Mouse (Mus musculus) liver, embryonic 11.5 days (tissue): ENCODE data around the gene Rsl24d1. TPM values are rescaled to one million over a fixed set of nuclear protein-coding genes. Genes with fewer than 3 reads are reported as not detected.
A peak's percentile ranks its signal among the peaks of the same experiment; 100 is the strongest.

Experiments used
- ATAC-seq: fragments of 200-750 bp; cut with Nextera tagmentation; replicated peaks from 2 replicates; pipeline ENCODE4 v1.8.0; 2017; ENCODE audit warnings: moderate number of reproducible peaks, mild to moderate bottlenecking, moderate TSS enrichment, moderate library complexity; ENCODE audit not compliant: low FRiP score
- DNase-seq: peaks from one replicate; pipeline ENCODE4 v3.0.0-alpha.2; 2017; ENCODE audit warnings: low spot score
- H3K27ac ChIP-seq: fragments of 300-500 bp; sonication (generic); 2 replicates; pipeline ENCODE4 v1.5.1; 2014; ENCODE audit warnings: mild to moderate bottlenecking, low read depth, low read length, control low read depth
- H3K27me3 ChIP-seq: fragments of 300-500 bp; sonication (generic); replicated peaks from 2 replicates; pipeline ENCODE4 v1.6.1; 2014; ENCODE audit warnings: low read length, mixed read lengths; ENCODE audit not compliant: control insufficient read depth, insufficient read depth
- H3K36me3 ChIP-seq: fragments of 300-500 bp; sonication (generic); 2 replicates; pipeline ENCODE4 v1.6.1; 2014; ENCODE audit warnings: mild to moderate bottlenecking, low read length, moderate library complexity, mixed read lengths; ENCODE audit not compliant: control insufficient read depth, insufficient read depth
- H3K4me1 ChIP-seq: fragments of 300-500 bp; sonication (generic); replicated peaks from 2 replicates; pipeline ENCODE4 v1.6.1; 2014; ENCODE audit warnings: low read length, mixed read lengths; ENCODE audit not compliant: control insufficient read depth, insufficient read depth
- H3K4me2 ChIP-seq: fragments of 300-500 bp; sonication (generic); 2 replicates; pipeline ENCODE4 v1.6.1; 2014; ENCODE audit warnings: mild to moderate bottlenecking, control low read depth, moderate library complexity
- H3K4me3 ChIP-seq: fragments of 300-500 bp; sonication (generic); 2 replicates; pipeline ENCODE4 v1.5.1; 2014; ENCODE audit warnings: low read depth, low read length, control low read depth
- H3K9ac ChIP-seq: fragments of 300-500 bp; sonication (generic); 2 replicates; pipeline ENCODE4 v1.6.1; 2014; ENCODE audit warnings: low read depth, low read length, control low read depth
- H3K9me3 ChIP-seq: fragments of 300-500 bp; sonication (generic); 2 replicates; pipeline ENCODE4 v1.6.1; 2016; ENCODE audit warnings: low read length, inconsistent platforms, mixed read lengths; ENCODE audit not compliant: control insufficient read depth
- WGBS: fragments of 180-500 bp; shearing (Covaris S2); extraction: QIAGEN DNeasy Blood & Tissue Kit; methylation state at CpG from one replicate; pipeline ENCODE4 v1.1.7; 2014; 5-methylcytosine and 5-hydroxymethylcytosine counted together
- polyA plus RNA-seq: library from polyadenylated mRNA; unstranded; fragments of >200 nt; fragmentation: Nextera tagmentation; extraction: Ambion mirVana; gene quantifications from 2 replicates; pipeline ENCODE4 v1.2.1, GENCODE M21; 2014

Rsl24d1 gene
- polyA plus RNA-seq, 1 experiment from 2014 or later, result 156 TPM

DNA sequence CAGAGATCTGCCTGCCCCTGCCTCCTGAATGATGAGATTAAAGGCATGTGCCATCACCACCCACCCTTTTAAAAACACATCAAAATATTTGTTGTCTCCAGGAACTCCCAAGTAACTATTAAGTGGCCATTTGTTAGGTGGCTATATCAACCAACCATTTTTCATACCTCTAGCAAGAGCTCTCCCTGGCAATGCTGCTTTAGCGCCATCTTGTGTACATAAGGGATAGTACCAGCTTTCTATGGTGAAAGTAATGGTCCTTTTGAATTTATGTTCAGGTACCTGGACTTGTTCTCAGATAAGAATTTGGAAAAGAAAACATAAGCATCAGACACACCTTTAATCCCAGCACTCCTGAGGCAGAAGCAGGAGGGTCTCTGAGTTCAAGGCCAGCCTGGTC, 21.5 kb upstream of the Rsl24d1 start:
- WGBS, result 2% methylated on average over 1 of the region's 1 CpGs
- ATAC-seq, result no peak

DNA sequence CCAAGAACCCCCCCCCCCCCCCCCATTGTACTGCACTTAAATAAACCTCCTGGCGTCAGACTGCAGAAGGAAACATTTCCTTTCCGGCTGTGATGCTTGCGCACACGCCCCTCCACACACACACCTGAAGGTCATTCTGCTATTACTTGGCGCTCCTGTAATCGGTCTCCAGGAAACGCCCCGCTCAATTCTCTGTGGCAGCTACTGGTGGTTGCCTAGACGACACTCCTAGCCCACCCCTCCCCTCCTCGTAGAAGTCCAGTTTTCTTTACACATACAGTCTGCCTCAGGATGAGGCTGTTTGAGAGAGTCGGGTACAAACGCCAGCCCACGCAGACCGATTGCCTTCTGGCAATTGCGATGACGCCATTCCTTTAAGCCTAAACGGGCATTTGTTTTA, 18.6 kb upstream of the Rsl24d1 start:
- 66% methylated on average over 17 of the region's 17 CpGs for WGBS
- H3K4me2 ChIP-seq, result no peak overlapping the region
- H3K4me3 ChIP-seq, result no peak overlapping the region
- DNase-seq (no peak), ATAC-seq (no peak)
- no peak overlapping the region for H3K9ac ChIP-seq
- H3K27me3 ChIP-seq, result no peaks in the 10 kb centered on the region
- H3K9me3 ChIP-seq, result no peaks in the 10 kb centered on the region
- no peaks in the 10 kb centered on the region for H3K4me1 ChIP-seq
- H3K36me3 ChIP-seq, result no peaks in the 10 kb centered on the region
- H3K27ac ChIP-seq, result no peak overlapping the region

More for the DNA sequence above, 21.5 kb upstream of the Rsl24d1 start:
- no peak overlapping the region for H3K4me2 ChIP-seq
- H3K27me3 ChIP-seq, result no peaks in the 10 kb centered on the region
- H3K4me1 ChIP-seq, result no peaks in the 10 kb centered on the region
- H3K9ac ChIP-seq, result no peak overlapping the region
- no peak overlapping the region for H3K27ac ChIP-seq
- no peak for DNase-seq
- no peak overlapping the region for H3K4me3 ChIP-seq
- no peaks in the 10 kb centered on the region for H3K36me3 ChIP-seq
- no peaks in the 10 kb centered on the region for H3K9me3 ChIP-seq

DNA sequence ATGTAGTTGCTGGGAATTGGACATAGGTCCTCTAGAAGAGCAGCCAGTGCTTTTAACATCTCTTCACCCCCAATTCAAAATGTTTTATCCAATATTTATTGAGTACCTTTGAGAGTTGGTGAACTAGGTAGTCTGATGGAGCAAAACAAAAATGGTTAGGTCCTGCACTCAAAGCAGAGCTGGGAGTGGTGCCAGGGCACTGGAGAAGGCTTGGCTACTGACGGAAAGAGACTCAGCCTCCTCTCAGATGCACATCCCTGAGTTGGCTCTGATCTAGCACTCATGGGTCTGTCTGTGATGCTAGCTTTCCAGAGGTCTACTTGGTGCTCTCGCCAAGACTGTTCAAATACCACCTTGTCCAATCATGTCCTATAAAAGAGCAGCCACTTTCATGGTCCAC, 15.3 kb upstream of the Rsl24d1 start:
- no peak for ATAC-seq
- Histone ChIP-seq H3K4me1 (peaks cover under 1% of the 10 kb centered on the region; the same call in 1 of the 2 replicates), H3K36me3 (no peaks in the 10 kb centered on the region), H3K4me2 (no peak overlapping the region), H3K27me3 (peaks cover 10% of the 10 kb centered on the region), H3K9me3 (no peaks in the 10 kb centered on the region), H3K27ac (no peak overlapping the region), H3K4me3 (no peak overlapping the region), H3K9ac (no peak overlapping the region)
- DNase-seq, result no peak
- 76% methylated on average over 2 of the region's 2 CpGs for WGBS

DNA sequence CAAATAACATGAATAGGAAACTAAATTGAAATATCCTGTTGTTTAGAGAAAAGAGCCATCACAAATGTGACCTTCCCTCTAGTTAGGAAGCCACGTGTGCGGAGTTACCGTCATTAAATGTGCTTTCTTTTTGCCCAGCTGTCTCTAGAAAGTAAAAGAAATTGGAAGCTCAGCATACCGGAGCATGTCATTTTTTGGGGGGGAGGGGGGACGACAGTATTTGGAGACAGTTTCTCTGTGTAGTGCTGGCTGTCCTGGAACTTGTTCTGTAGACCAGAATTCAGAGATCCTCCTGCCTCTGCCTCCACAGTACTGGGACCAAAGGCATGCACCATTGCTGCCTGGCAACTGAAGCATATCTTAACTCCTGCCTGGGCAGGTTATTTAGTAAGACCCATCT, 11.7 kb upstream of the Rsl24d1 start, which contains the start of gene Khdc3:
Gene Khdc3, plus strand, starts transcription at position 301 of the 400 bp plus-strand sequence.
- Histone ChIP-seq H3K9me3 (no peaks in the 10 kb centered on the region), H3K4me3 (no peak within 1 kb of the TSS), H3K4me2 (no peak within 1 kb of the TSS), H3K36me3 (no peaks in the 10 kb centered on the region), H3K4me1 (peaks cover 5% of the 10 kb centered on the region; the same call in 1 of the 2 replicates), H3K27ac (no peak within 1 kb of the TSS), H3K9ac (no peak within 1 kb of the TSS), H3K27me3 (peaks cover 30% of the 10 kb centered on the region)
- ATAC-seq (no peak), DNase-seq (no peak)
- 81% methylated on average over 5 of the region's 5 CpGs for WGBS

DNA sequence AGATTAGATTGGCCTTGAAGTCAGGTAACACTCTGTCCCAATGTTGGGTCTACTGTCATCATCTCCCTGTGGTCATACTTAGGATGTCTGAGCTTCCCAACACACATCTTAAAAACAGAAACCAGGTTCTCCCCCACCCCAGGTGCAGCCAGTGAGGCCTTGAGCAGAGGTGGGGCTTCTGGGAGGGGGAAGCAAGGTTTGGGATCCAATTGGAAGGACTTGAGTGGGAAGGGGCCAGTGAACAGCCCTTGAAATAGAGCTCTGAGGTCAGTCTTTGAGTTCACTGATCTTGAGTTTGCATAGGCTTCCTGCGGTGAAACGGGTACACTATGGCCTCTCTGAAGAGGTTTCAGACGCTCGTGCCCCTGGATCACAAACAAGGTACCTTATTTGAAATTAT, 11.0 kb upstream of the Rsl24d1 start, which contains the start of gene Gm20509:
Gene Gm20509, plus strand, starts transcription at position 290 of the 400 bp plus-strand sequence.
- 94% methylated on average over 4 of the region's 4 CpGs for WGBS
- Histone ChIP-seq H3K36me3 (no peaks in the 10 kb centered on the region), H3K27ac (no peak within 1 kb of the TSS), H3K9ac (peak within 1 kb of the TSS; percentile 42), H3K4me1 (peaks cover 5% of the 10 kb centered on the region; the same call in 1 of the 2 replicates), H3K4me2 (peak within 1 kb of the TSS; percentile 82), H3K27me3 (peaks cover 32% of the 10 kb centered on the region), H3K4me3 (peak within 1 kb of the TSS; percentile 48), H3K9me3 (no peaks in the 10 kb centered on the region)
- no peak for ATAC-seq
- DNase-seq, result no peak

DNA sequence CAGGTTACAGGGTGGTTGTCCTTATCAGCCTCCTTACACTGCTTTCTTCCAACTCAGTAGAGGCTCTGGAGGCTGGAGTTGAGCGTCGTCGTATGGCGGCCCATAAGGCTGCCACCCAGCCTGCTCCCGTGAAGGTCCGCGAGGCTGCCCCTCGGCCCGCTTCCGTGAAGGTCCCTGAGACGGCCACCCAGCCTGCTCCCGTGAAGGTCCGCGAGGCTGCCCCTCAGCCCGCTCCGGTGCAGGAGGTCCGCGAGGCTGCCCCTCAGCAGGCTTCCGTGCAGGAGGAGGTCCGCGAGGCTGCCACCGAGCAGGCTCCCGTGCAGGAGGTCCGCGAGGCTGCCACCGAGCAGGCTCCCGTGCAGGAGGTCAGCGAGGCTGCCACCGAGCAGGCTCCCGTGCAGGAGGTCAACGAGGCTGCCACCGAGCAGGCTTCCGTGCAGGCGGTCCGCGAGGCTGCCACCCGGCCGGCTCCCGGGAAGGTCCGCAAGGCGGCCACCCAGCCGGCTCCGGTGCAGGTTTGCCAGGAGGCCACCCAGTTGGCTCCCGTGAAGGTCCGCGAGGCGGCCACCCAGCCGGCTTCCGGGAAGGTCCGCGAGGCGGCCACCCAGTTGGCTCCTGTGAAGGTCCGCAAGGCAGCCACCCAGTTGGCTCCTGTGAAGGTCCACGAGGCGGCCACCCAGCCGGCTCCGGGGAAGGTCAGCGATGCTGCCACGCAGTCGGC, 9.9 kb upstream of the Rsl24d1 start:
- DNase-seq (peak; percentile 55), ATAC-seq (peak; percentile 23)

DNA sequence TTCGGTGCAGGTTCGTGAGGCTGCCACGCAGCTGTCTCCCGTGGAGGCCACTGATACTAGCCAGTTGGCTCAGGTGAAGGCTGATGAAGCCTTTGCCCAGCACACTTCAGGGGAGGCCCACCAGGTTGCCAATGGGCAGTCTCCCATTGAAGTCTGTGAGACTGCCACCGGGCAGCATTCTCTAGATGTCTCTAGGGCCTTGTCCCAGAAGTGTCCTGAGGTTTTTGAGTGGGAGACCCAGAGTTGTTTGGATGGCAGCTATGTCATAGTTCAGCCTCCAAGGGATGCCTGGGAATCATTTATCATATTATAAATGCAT, 9.4 kb upstream of the Rsl24d1 start:
- H3K4me3 ChIP-seq, result peak overlapping the region; percentile 48
- ATAC-seq (no peak), DNase-seq (no peak)
- peaks cover 32% of the 10 kb centered on the region for H3K27me3 ChIP-seq
- no peaks in the 10 kb centered on the region for H3K36me3 ChIP-seq
- peak overlapping the region; percentile 82 for H3K4me2 ChIP-seq
- peaks cover 5% of the 10 kb centered on the region; the same call in 1 of the 2 replicates for H3K4me1 ChIP-seq
- no peaks in the 10 kb centered on the region for H3K9me3 ChIP-seq
- H3K9ac ChIP-seq, result no peak overlapping the region
- no peak overlapping the region for H3K27ac ChIP-seq
- 41% methylated on average over 5 of the region's 5 CpGs for WGBS

More for the DNA sequence above, 9.9 kb upstream of the Rsl24d1 start:
- Histone ChIP-seq H3K9ac (peak overlapping the region; percentile 42), H3K9me3 (no peaks in the 10 kb centered on the region), H3K4me2 (peak overlapping the region; percentile 82), H3K4me1 (peaks cover 5% of the 10 kb centered on the region; the same call in 1 of the 2 replicates), H3K4me3 (peak overlapping the region; percentile 48), H3K27me3 (peaks cover 32% of the 10 kb centered on the region), H3K36me3 (no peaks in the 10 kb centered on the region), H3K27ac (no peak overlapping the region)
- WGBS, result 6% methylated on average over 60 of the region's 60 CpGs

DNA sequence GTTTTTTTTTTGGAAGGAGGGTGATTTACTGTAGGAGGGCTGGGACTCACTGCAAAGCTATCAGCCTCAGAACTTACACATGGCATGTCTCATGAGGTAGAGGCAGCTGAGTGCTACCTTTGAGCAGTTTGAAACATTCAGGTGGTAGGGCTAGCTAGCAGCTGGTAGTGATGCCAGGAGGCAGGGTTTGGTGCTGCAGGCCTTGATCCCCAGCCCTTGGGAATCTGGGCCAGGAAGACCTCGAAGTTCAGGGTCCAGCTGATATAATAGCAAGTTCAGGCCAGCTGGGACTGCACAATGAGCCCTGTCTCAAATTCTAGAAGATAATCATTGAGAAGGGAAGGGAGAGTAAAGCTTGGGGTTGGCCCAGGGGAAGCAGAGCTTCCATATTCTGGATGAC, 8.1 kb upstream of the Rsl24d1 start:
- WGBS, result 55% methylated on average over 1 of the region's 1 CpGs
- DNase-seq (no peak), ATAC-seq (no peak)
- H3K4me2 ChIP-seq, result no peak overlapping the region
- H3K4me1 ChIP-seq, result peaks cover 5% of the 10 kb centered on the region; the same call in 1 of the 2 replicates
- H3K27ac ChIP-seq, result no peak overlapping the region
- no peak overlapping the region for H3K9ac ChIP-seq
- no peaks in the 10 kb centered on the region for H3K36me3 ChIP-seq
- H3K27me3 ChIP-seq, result peaks cover 32% of the 10 kb centered on the region
- H3K9me3 ChIP-seq, result no peaks in the 10 kb centered on the region
- H3K4me3 ChIP-seq, result no peak overlapping the region

DNA sequence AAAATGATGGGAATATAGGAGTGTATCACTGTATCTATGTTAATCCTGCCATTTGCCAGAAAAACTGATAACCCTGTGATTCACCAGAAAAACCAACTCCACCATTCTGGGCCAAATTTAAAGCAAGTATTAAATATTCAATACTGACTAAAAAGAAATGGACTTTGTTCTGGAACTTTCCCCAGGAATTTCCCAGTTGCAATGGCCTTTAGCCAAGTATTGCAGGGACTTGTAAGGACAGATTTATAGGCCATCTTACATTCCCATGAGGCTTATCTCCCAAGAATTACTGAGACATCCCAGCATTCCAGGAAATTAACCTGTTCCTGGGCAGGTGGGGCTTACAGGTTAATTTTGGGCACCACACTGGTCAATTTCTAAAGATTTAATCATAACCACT, 7.5 kb upstream of the Rsl24d1 start:
- no peak overlapping the region for H3K27ac ChIP-seq
- ATAC-seq, result no peak

More for the DNA sequence above, 7.5 kb upstream of the Rsl24d1 start:
- Histone ChIP-seq H3K27me3 (peaks cover 32% of the 10 kb centered on the region), H3K9me3 (no peaks in the 10 kb centered on the region), H3K4me2 (no peak overlapping the region), H3K9ac (no peak overlapping the region), H3K4me3 (no peak overlapping the region), H3K4me1 (peaks cover 5% of the 10 kb centered on the region; the same call in 1 of the 2 replicates), H3K36me3 (no peaks in the 10 kb centered on the region)
- DNase-seq, result no peak
